Mouse (Mus musculus): ENCODE measurements around the gene Hexim2. TPM values are rescaled to one million over a fixed set of nuclear protein-coding genes. Genes with fewer than 3 reads are reported as not detected.
A peak's percentile ranks its signal among the peaks of the same experiment; 100 is the strongest.

Hexim2 gene
- polyA plus RNA-seq, 1 experiment from 2014 or later: 10.5 TPM

DNA sequence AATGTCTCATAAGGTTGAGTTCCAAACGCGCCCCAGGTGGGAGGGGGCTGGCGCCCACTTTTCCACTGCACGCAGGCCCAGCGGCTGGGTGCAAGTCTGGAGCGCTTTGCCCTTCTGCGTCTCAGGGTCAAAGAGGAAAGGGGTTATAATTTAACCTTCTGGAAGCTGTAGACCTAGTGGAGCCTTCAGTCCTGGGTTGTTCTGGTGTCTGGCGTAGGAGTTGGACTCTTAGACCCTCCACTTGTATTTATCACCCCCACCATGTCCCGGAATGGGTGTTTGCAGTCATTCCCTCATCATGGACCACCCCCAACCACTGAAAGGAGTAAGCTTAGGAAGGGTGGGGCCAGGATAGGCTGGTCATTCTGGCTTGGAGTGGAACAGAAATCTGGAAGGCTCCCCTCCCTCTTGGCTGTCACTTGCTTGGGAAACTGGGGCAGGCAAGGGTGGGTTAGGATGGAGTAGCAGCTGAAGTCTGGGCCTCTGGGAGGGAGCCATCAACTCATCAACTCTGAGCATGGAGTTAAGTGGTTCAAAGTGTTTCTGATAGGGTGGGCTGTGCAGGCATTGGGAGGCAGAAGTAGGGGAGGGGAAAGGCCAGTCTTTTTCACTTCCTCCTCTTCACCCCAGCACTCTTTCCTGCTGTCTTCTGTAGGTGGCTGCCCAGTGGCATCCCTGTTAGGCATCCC lies 39.6 kb downstream of the Hexim2 start:
- no peaks in the 10 kb centered on the region for H3K36me3 ChIP-seq
- H3K9me3 ChIP-seq: no peaks in the 10 kb centered on the region
- no peak for ATAC-seq (ENCODE audit: low FRiP score, low read depth)
- H3K27me3 ChIP-seq: peaks cover 63% of the 10 kb centered on the region
- H3K9ac ChIP-seq (replicated peaks): no peak overlapping the region
- H3K4me3 ChIP-seq: peak overlapping the region; percentile 64
- peak overlapping the region; percentile 88 for H3K4me2 ChIP-seq (replicated peaks)
- H3K4me1 ChIP-seq: peaks cover 15% of the 10 kb centered on the region
- no peak overlapping the region for H3K27ac ChIP-seq (replicated peaks)
- 47% methylated on average over 9 of the region's 9 CpGs for WGBS

DNA sequence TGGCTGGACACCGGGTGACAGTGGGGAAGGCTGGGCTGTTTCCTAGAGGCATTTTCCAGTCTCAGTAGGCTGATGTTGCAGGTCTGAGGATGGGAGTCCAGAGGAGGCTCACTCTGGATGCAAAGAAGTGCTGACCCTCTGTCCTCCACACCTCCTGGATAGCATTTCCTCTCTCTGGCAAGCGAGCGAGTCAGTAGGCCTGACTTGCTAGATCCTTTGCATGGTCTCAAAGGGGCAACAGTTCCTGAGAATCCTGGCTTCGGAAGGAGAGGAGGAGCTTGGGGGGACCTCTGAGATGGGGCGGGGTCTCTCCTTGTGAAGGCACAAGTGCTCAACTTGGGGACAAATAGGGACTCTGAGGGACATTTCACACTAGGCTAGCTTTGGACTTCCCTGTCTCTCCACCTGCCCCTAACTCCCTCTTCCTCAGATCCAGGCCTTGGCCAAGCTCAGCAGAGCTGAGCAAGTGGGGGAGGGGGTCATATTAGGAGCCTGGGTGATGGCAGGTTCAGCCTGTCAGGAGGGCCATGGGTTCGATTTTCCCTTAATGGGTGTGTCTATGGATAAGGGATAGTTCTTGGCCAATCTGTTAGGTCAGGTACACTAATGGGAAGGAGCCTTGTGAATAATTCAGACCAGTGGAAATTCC lies 40.3 kb downstream of the Hexim2 start:
- no peaks in the 10 kb centered on the region for H3K36me3 ChIP-seq
- H3K4me1 ChIP-seq: peaks cover 15% of the 10 kb centered on the region
- H3K27ac ChIP-seq (replicated peaks): no peak overlapping the region
- no peak overlapping the region for H3K9ac ChIP-seq (replicated peaks)
- no peak overlapping the region for H3K4me2 ChIP-seq (replicated peaks)
- peaks cover 63% of the 10 kb centered on the region for H3K27me3 ChIP-seq
- no peak for ATAC-seq (ENCODE audit: low FRiP score, low read depth)
- no peaks in the 10 kb centered on the region for H3K9me3 ChIP-seq
- 74% methylated on average over 6 of the region's 6 CpGs for WGBS
- H3K4me3 ChIP-seq: no peak overlapping the region

DNA sequence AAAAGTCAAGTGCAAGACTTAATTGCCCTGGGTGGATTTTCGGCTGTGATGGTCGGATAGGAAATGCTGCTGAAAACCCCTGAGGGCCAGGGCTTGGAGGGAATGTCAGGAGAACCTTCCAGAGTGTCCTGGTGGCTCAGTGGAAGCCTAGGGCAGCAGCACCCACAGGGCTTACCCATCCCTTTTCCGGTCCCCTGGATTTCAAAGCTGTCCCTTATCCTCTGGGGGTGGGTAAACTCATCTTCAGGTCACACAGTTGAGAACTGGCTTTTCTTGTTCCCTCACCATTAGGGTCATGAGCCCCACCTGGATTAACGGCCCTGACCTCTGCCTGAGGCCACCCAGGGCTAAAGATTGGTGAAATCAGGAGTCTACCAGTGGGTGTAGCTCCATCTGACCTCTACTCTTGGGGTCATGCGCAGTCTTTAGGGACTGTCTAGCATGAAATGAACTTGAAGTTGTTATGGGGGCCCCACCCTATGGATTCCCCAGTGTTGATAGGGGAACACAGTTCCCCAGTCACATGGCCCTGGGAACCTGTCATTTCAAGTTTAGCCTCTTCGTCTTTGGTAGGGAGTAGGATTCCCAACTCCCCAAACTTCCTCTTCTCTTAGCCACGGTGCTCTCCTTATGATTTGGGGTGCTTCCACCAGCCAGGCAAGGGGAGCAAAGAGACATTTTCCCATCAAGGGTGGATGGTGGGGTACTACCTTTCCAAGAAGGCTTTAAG lies 41.0 kb downstream of the Hexim2 start:
- Histone ChIP-seq H3K9me3 (no peaks in the 10 kb centered on the region), H3K9ac (replicated peaks) (no peak overlapping the region), H3K4me3 (no peak overlapping the region), H3K36me3 (no peaks in the 10 kb centered on the region), H3K27ac (replicated peaks) (no peak overlapping the region), H3K4me1 (peaks cover 15% of the 10 kb centered on the region), H3K27me3 (peaks cover 63% of the 10 kb centered on the region), H3K4me2 (replicated peaks) (no peak overlapping the region)
- WGBS: 85% methylated on average over 7 of the region's 7 CpGs
- ATAC-seq (ENCODE audit: low FRiP score, low read depth): no peak

DNA sequence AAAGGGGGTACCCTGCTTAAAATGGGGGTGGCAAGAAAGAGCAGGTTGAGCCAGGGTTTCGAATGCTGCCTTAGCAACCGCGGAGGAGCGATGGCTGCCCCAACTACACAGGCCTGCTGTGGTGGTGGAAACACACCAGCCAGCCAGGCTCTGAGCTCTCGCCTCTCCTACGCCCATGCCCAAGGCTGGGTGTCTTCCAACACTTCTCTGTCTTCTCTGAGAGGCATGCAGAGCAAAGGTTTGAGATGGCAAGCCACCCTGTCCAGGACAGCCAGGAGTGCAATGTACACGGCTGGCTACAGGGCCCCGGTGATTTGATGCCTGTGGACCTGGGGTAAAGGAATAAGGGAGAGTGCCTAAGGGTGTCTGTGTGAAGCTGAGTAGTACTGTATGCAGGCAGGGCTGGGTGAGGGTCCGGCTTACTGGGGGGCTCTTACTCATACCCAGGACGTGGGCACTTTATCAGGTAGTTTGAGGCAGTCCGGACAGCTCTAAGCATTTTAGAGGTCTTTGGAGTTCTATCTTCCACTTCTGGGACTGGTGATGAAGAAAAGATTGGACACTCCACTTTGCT lies 41.6 kb downstream of the Hexim2 start:
- H3K4me1 ChIP-seq: peaks cover 15% of the 10 kb centered on the region
- no peak overlapping the region for H3K9ac ChIP-seq (replicated peaks)
- no peaks in the 10 kb centered on the region for H3K36me3 ChIP-seq
- H3K4me3 ChIP-seq: no peak overlapping the region
- 91% methylated on average over 11 of the region's 11 CpGs for WGBS
- H3K27me3 ChIP-seq: peaks cover 64% of the 10 kb centered on the region
- no peak overlapping the region for H3K27ac ChIP-seq (replicated peaks)
- no peak overlapping the region for H3K4me2 ChIP-seq (replicated peaks)
- no peak for ATAC-seq (ENCODE audit: low FRiP score, low read depth)
- no peaks in the 10 kb centered on the region for H3K9me3 ChIP-seq

DNA sequence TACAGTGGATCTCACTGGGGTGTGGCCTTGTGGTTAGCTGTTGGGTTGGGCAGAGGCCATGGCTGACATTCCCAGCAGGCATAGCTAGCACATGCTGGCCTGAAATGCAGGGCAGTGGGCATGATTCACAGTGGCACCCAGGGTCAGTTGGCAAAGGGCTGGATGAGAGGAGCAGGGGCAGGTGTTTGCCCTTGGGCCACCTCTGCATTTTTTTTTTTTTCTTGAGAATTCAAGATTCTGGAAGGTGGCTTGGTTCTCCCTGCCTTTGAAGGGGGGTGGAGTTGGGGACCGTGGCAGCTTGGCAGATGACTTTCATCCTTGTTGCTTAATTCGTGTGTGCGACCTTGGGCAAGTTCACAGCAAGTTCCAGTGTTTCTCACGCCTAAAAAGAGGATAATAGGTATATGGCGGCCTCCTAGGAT lies 42.2 kb downstream of the Hexim2 start:
- 80% methylated on average over 5 of the region's 5 CpGs for WGBS
- H3K36me3 ChIP-seq: no peaks in the 10 kb centered on the region
- no peak overlapping the region for H3K4me3 ChIP-seq
- H3K9me3 ChIP-seq: no peaks in the 10 kb centered on the region
- no peak overlapping the region for H3K4me2 ChIP-seq (replicated peaks)
- H3K4me1 ChIP-seq: peaks cover 15% of the 10 kb centered on the region
- peaks cover 61% of the 10 kb centered on the region for H3K27me3 ChIP-seq
- no peak overlapping the region for H3K9ac ChIP-seq (replicated peaks)
- H3K27ac ChIP-seq (replicated peaks): no peak overlapping the region
- ATAC-seq (ENCODE audit: low FRiP score, low read depth): no peak

DNA sequence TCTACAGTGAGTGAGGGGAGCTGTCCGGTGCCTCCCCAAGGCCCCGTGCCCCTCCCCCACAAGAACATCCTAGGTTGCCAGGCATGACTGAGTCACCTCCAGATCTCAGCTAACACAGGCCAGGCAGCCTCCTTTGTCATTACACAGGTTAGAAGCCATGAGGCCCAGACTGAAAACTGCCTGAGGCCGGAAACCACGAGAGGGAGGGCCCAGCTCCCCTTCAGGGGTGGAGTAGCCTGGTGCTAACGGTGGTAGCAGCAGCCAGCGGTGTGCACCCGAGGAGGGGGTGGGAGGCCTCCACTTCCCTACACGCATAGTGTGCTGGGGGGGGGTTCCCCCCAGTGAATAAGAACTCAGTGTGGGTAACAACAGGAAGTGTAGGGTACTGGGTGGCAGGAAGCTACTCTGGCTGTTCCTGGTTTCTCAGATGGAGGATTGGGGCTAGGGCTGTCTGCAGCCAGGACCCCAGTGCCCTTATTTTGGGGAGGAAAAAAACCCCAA lies 42.7 kb downstream of the Hexim2 start:
- Histone ChIP-seq H3K27me3 (peaks cover 56% of the 10 kb centered on the region), H3K9me3 (no peaks in the 10 kb centered on the region), H3K27ac (replicated peaks) (no peak overlapping the region), H3K36me3 (no peaks in the 10 kb centered on the region), H3K4me2 (replicated peaks) (no peak overlapping the region), H3K4me1 (peaks cover 15% of the 10 kb centered on the region), H3K9ac (replicated peaks) (no peak overlapping the region), H3K4me3 (no peak overlapping the region)
- WGBS: 58% methylated on average over 8 of the region's 8 CpGs
- no peak for ATAC-seq (ENCODE audit: low FRiP score, low read depth)

DNA sequence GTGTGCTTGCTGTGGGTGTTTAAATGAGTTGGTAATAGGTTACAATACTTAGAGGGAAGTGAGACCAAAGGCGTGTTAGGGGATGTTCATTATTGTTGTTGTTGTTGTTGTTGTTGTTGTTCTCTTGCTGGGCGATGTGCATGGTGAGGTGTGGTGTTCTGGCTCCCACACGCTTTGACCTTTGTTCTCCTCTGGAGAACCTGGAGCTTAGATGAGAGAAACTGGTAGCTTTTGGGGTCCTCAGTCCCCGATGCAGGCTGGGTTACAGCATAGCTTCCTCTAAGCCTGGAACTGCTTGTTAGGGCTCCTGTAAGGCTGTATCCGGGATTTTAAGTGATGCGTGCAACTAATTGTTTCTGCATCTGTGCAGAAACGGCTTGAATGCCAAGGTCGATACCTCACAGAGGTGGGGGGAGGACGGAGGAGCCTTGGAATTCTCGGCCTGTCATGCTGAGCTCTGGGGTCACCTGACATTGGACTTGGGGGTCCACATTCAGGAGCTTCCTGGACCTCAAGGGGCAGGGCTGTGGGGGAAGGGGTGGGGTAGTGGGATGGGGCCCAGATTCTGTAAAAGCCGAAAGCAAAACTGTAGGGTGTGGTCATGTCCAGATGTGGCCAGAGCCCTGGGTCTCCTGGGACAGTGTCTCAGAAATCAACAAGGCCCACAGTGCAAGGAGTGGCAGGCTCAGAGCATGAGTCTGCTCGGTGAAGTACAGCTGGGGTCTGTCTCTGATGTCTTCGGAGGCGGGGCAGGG lies 43.6 kb downstream of the Hexim2 start:
- H3K27ac ChIP-seq (replicated peaks): no peak overlapping the region
- H3K4me3 ChIP-seq: no peak overlapping the region
- no peak overlapping the region for H3K9ac ChIP-seq (replicated peaks)
- WGBS: 78% methylated on average over 14 of the region's 14 CpGs
- no peaks in the 10 kb centered on the region for H3K36me3 ChIP-seq
- peaks cover 7% of the 10 kb centered on the region for H3K4me1 ChIP-seq
- ATAC-seq (ENCODE audit: low FRiP score, low read depth): no peak
- H3K27me3 ChIP-seq: peaks cover 46% of the 10 kb centered on the region
- no peak overlapping the region for H3K4me2 ChIP-seq (replicated peaks)
- H3K9me3 ChIP-seq: no peaks in the 10 kb centered on the region

DNA sequence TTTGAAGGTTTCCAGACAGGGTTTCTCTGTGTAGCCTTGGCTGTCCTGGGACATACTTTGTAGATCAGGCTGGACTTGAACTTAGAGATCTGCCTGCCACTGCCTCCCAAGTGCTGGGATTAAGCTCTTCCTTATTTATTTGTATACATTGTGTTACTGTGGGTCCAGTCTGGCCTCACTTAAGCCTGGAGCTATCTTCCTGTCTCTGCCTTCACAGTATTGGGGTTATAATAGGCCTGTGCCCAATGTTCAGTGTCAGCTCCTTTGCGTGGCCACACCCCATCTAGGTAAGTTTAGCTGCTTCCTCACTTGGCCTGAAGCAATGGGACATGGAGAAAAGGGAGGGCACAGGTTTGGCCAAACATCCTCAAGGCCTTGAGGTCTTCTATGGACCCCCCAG lies 44.3 kb downstream of the Hexim2 start:
- no peak overlapping the region for H3K4me2 ChIP-seq (replicated peaks)
- H3K9me3 ChIP-seq: no peaks in the 10 kb centered on the region
- H3K9ac ChIP-seq (replicated peaks): no peak overlapping the region
- 0 out of 2 replicates have a peak, but pooled peaks cover 3% of the 10 kb centered on the region for H3K4me1 ChIP-seq
- H3K27me3 ChIP-seq: peaks cover 40% of the 10 kb centered on the region
- no peaks in the 10 kb centered on the region for H3K36me3 ChIP-seq
- WGBS: 84% methylated on average over 1 of the region's 1 CpGs
- H3K4me3 ChIP-seq: no peak overlapping the region
- no peak for ATAC-seq (ENCODE audit: low FRiP score, low read depth)
- no peak overlapping the region for H3K27ac ChIP-seq (replicated peaks)

DNA sequence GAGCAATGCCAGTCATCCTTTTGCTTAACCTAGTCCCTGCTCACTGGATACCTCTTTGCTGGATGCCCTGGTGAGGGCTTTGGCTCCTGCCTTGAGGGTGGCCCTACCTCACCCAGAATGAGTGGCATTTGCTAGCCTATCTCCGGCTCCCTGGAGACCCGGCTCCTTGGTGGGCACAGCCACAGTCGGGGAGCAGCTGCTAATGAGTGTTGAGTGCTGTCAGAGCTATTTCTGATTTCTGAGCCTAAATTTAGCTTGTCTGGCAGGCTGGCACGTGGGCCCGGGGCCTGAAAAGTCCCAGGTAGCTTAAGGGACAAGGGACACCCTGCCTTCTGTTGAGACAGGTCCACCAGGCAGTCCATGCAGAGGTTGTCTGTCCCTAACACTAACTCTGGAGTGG lies 45.0 kb downstream of the Hexim2 start:
- Histone ChIP-seq H3K9ac (replicated peaks) (no peak overlapping the region), H3K36me3 (no peaks in the 10 kb centered on the region), H3K4me1 (0 out of 2 replicates have a peak, but pooled peaks cover 3% of the 10 kb centered on the region), H3K4me2 (replicated peaks) (no peak overlapping the region), H3K27me3 (peaks cover 33% of the 10 kb centered on the region), H3K4me3 (no peak overlapping the region), H3K9me3 (no peaks in the 10 kb centered on the region), H3K27ac (replicated peaks) (no peak overlapping the region)
- ATAC-seq (ENCODE audit: low FRiP score, low read depth): no peak
- WGBS: 83% methylated on average over 5 of the region's 5 CpGs

DNA sequence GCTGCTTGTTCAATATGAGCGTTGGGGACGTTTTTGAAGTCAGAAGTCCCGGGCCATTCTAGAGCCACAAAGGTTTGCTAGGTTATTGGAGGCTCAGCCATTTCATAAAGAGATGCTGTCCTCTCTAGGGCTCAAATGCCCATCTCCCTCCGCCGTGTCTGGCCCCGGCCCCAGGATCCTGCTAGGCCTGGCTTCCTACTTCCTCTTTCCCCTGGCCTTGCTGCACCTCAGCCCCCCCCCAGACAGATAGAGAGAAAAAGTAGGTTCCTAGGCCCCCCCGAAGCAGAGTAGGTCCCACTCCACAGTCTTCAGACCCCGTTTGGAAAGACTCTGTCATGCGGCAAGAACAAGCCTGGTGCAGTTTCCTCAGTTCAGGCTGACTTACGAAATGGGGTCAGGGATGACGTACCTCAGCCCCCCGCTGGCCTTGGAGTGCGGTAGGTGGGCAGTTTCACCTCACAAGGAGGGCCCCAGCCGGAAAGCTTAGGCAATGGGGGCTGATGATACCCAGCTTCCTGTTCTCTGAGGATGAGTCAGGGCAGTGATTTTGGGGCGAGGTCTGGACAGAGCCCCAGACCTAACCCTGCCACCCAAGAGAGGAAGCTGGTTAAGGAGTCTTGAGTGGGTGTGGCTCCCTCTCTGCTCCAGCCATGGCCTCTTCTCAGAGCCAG lies 45.7 kb downstream of the Hexim2 start:
- ATAC-seq (ENCODE audit: low FRiP score, low read depth): no peak
- WGBS: 85% methylated on average over 15 of the region's 15 CpGs
- 0 out of 2 replicates have a peak, but pooled peaks cover 3% of the 10 kb centered on the region for H3K4me1 ChIP-seq

DNA sequence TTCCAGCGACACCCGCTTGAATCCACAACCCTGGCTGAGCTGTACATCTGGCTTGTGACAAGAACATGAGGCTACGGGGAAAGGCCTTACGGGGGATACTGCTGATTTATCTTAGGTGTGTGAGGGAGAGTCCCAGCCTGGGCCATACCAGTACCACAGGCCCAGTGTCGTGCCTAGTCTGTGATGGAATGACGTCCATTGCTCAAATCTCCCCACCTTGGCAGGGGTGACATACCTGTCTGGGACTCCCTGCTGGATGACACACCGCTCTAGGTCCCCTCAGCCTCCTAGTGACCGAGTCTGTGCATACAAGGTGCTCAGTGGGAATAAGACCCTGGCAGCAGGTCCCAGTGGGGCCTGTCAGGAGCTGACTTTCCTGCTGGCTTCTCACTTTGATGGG lies 46.5 kb downstream of the Hexim2 start:
- Histone ChIP-seq H3K9me3 (no peaks in the 10 kb centered on the region), H3K4me2 (replicated peaks) (no peak overlapping the region), H3K4me1 (0 out of 2 replicates have a peak, but pooled peaks cover 3% of the 10 kb centered on the region), H3K27me3 (peaks cover 21% of the 10 kb centered on the region), H3K4me3 (no peak overlapping the region), H3K27ac (replicated peaks) (no peak overlapping the region), H3K9ac (replicated peaks) (no peak overlapping the region), H3K36me3 (no peaks in the 10 kb centered on the region)
- ATAC-seq (ENCODE audit: low FRiP score, low read depth): no peak
- WGBS: 89% methylated on average over 8 of the region's 8 CpGs

More for the DNA sequence above, 45.7 kb downstream of the Hexim2 start:
- H3K27ac ChIP-seq (replicated peaks): no peak overlapping the region
- no peak overlapping the region for H3K4me2 ChIP-seq (replicated peaks)
- H3K27me3 ChIP-seq: peaks cover 28% of the 10 kb centered on the region
- H3K4me3 ChIP-seq: no peak overlapping the region
- H3K36me3 ChIP-seq: no peaks in the 10 kb centered on the region
- H3K9ac ChIP-seq (replicated peaks): no peak overlapping the region
- H3K9me3 ChIP-seq: no peaks in the 10 kb centered on the region
